ENCODE assay signal across 8 mouse cellular contexts in the genomic region with DNA sequence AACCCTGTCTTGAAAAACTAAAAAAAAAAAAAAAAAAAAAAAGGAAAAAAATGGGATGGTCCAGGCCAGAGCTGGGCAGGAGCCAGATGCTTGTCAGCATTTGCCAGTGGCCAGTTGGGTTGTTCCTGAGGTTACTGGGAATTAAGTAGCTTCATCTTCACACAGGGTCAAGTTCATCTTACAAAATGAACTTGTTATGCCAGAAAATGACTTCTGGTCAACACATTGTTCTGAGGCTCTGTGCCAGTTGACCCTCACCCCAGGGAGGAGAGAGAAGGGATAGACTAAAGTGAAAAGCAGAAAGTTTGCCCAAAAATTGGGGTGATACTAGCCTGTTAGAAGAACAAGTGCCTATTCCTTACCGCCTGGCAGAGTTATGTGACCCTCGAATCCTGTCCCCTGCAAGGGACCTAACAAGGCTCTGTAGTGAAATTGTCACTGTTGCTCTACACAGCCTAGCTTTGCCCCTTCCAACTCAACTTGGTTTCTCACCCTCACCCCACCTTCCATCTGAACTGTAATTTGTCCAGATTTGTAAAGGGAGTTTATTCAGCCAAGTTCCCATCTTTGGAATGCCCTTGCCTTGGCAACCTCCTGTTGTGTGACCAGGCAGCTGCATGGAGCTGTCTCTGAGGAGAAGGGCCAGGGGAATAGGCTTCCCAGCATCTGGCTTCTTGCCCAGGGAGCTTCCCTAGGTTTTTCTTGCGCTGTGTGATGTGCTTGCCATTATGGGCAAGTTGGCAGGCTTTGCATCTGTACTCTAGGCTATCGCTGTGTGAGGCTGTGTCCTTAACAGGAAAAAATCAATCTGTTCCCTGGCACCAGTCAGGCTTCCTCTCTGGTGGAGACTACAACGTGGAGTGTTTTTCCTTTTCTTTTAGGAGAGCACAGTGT. TPM values are rescaled to one million over a fixed set of nuclear protein-coding genes. Genes with fewer than 3 reads are reported as not detected.
DNase-seq lines count a peak whose midpoint lies in the region; ATAC-seq and TF ChIP-seq lines count a peak whose summit lies in the region.

No protein-coding gene starts in this region.

- peak; percentile 71 for ATAC-seq in forebrain, embryonic 16.5 days
- ATAC-seq in forebrain, embryonic 12.5 days (ENCODE audit: low FRiP score) = no peak
- no peak for ATAC-seq in inflammation-experienced regulatory T-cells, adult 6 months

- no peak overlapping the region for H3K9ac ChIP-seq in forebrain, embryonic 16.5 days (replicated peaks; ENCODE audit: low read depth, low read length)
- no peak overlapping the region for H3K9ac ChIP-seq in forebrain, embryonic 12.5 days

- peaks cover 30% of the 10 kb centered on the region for H3K36me3 ChIP-seq in forebrain, embryonic 16.5 days (ENCODE audit: control insufficient read depth, insufficient read depth)
- H3K36me3 ChIP-seq in forebrain, embryonic 12.5 days (replicated peaks) = peaks cover 82% of the 10 kb centered on the region

- H3K4me1 ChIP-seq in forebrain, embryonic 16.5 days (replicated peaks; ENCODE audit: control insufficient read depth, insufficient read depth, low read length) = peaks cover 3% of the 10 kb centered on the region
- H3K4me1 ChIP-seq in forebrain, embryonic 12.5 days = no peaks in the 10 kb centered on the region

- H3K27me3 ChIP-seq in forebrain, embryonic 16.5 days (replicated peaks; ENCODE audit: control insufficient read depth, insufficient read depth, low read length) = no peaks in the 10 kb centered on the region
- no peaks in the 10 kb centered on the region for H3K27me3 ChIP-seq in forebrain, embryonic 12.5 days

- H3K4me3 ChIP-seq in forebrain, embryonic 16.5 days (replicated peaks; ENCODE audit: low read length) = no peak overlapping the region
- no peak overlapping the region for H3K4me3 ChIP-seq in forebrain, embryonic 12.5 days (replicated peaks)
- no peak overlapping the region for H3K4me3 ChIP-seq in layer of hippocampus, adult 2 months

- whole genome bisulfite sequencing in forebrain, embryonic 16.5 days = 54% methylated on average over 5 of the region's 5 CpGs
- WGBS in forebrain, embryonic 12.5 days = 90% methylated on average over 5 of the region's 5 CpGs

- no peak overlapping the region for H3K4me2 ChIP-seq in forebrain, embryonic 16.5 days (ENCODE audit: low read length)
- no peak overlapping the region for H3K4me2 ChIP-seq in forebrain, embryonic 12.5 days

- no peak for TF ChIP-seq CTCF in layer of hippocampus, adult 2 months (conservative IDR thresholded peaks at IDR 0.05)

- H3K9me3 ChIP-seq in forebrain, embryonic 16.5 days (ENCODE audit: control insufficient read depth, low read length) = no peaks in the 10 kb centered on the region
- H3K9me3 ChIP-seq in forebrain, embryonic 12.5 days = no peaks in the 10 kb centered on the region

- H3K27ac ChIP-seq in forebrain, embryonic 16.5 days (ENCODE audit: low read length) = no peak overlapping the region
- no peak overlapping the region for H3K27ac ChIP-seq in forebrain, embryonic 12.5 days
- peak overlapping the region; percentile 65 for H3K27ac ChIP-seq in layer of hippocampus, adult 2 months

- peak; percentile 20 for DNase-seq in NIH3T3 (ENCODE audit: low read depth)
- DNase-seq in gastrocnemius, postnatal 25 days = peak; percentile 79
- peak; percentile 36 to 55 for DNase-seq in layer of hippocampus, adult 2 months (ENCODE audit: low spot score in 2 of 2)
- peak; percentile 55 for DNase-seq in ovary, postnatal 14 days (ENCODE audit: low spot score)
- no peak for DNase-seq in thymus, postnatal 0 days (ENCODE audit: low spot score)

RNA-seq across cellular contexts. Expression of gene Rnf214, which starts 10.6 kb away (rescaled TPM):
- polyA plus RNA-seq in forebrain, embryonic 16.5 days (2015; fragmentation: Nextera tagmentation; extraction: Ambion mirVana) = 79.6 and 98.3 TPM in 2 replicates
- 92.3 and 96.8 TPM in 2 replicates for polyA plus RNA-seq in forebrain, embryonic 12.5 days (2016; fragmentation: Nextera tagmentation; extraction: Ambion mirVana)
- total RNA-seq in gastrocnemius, postnatal 25 days (2021) = 10 to 100 TPM; 20.6 to 22.7 TPM
- total RNA-seq in layer of hippocampus, adult 2 months (2021) = 10 to 100 TPM; 75.2 to 81.3 TPM
- polyA plus RNA-seq in thymus, postnatal 0 days (2015; fragmentation: Nextera tagmentation; extraction: Ambion mirVana) = 27.0 and 35.6 TPM in 2 replicates
- polyA plus RNA-seq in inflammation-experienced regulatory T-cells, adult 6 months (2017; shearing (Covaris generic)) = 10 to 100 TPM; 22.5 to 42.6 (median 30.6) TPM

RNA-seq across cellular contexts. Expression of gene Pcsk7, which starts 11.0 kb away (rescaled TPM):
- polyA plus RNA-seq in forebrain, embryonic 16.5 days (2015; fragmentation: Nextera tagmentation; extraction: Ambion mirVana) = 22.9 and 30.5 TPM in 2 replicates
- polyA plus RNA-seq in forebrain, embryonic 12.5 days (2016; fragmentation: Nextera tagmentation; extraction: Ambion mirVana) = 21.7 TPM in 2 replicates
- 10 to 100 TPM in 1 of 2 experiments, 1 to 10 TPM in 1; 9.6 to 10.0 TPM for total RNA-seq in gastrocnemius, postnatal 25 days (2021)
- total RNA-seq in layer of hippocampus, adult 2 months (2021) = 10 to 100 TPM; 25.0 to 28.0 TPM
- 24.2 and 31.3 TPM in 2 replicates for polyA plus RNA-seq in thymus, postnatal 0 days (2015; fragmentation: Nextera tagmentation; extraction: Ambion mirVana)
- 10 to 100 TPM; 13.3 to 17.7 (median 17.4) TPM for polyA plus RNA-seq in inflammation-experienced regulatory T-cells, adult 6 months (2017; shearing (Covaris generic))

RNA-seq across cellular contexts. Expression of gene Tagln, which starts 18.6 kb away (rescaled TPM):
- 5.0 and 5.6 TPM in 2 replicates for polyA plus RNA-seq in forebrain, embryonic 16.5 days (2015; fragmentation: Nextera tagmentation; extraction: Ambion mirVana)
- polyA plus RNA-seq in forebrain, embryonic 12.5 days (2016; fragmentation: Nextera tagmentation; extraction: Ambion mirVana) = 10.4 and 16.7 TPM in 2 replicates
- total RNA-seq in gastrocnemius, postnatal 25 days (2021) = 100 to 1,000 TPM in 1 of 2 experiments, 10 to 100 TPM in 1; 37.7 to 102 TPM
- 10 to 100 TPM in 1 of 2 experiments, 1 to 10 TPM in 1; 7.0 to 13.2 TPM for total RNA-seq in layer of hippocampus, adult 2 months (2021)
- polyA plus RNA-seq in thymus, postnatal 0 days (2015; fragmentation: Nextera tagmentation; extraction: Ambion mirVana) = 13.0 and 16.2 TPM in 2 replicates
- polyA plus RNA-seq in inflammation-experienced regulatory T-cells, adult 6 months (2017; shearing (Covaris generic)) = 1 to 10 TPM in 2 of 3 experiments, under 1 TPM in 1; 0.40 to 2.2 (median 1.1) TPM

RNA-seq across cellular contexts. Expression of gene Sidt2, which starts 37.8 kb away (rescaled TPM):
- 39.6 and 42.7 TPM in 2 replicates for polyA plus RNA-seq in forebrain, embryonic 16.5 days (2015; fragmentation: Nextera tagmentation; extraction: Ambion mirVana)
- polyA plus RNA-seq in forebrain, embryonic 12.5 days (2016; fragmentation: Nextera tagmentation; extraction: Ambion mirVana) = 26.8 and 30.7 TPM in 2 replicates
- 10 to 100 TPM; 67.9 to 70.2 TPM for total RNA-seq in gastrocnemius, postnatal 25 days (2021)
- 10 to 100 TPM; 78.3 to 80.8 TPM for total RNA-seq in layer of hippocampus, adult 2 months (2021)
- 58.0 and 64.2 TPM in 2 replicates for polyA plus RNA-seq in thymus, postnatal 0 days (2015; fragmentation: Nextera tagmentation; extraction: Ambion mirVana)
- 10 to 100 TPM; 27.0 to 48.9 (median 35.8) TPM for polyA plus RNA-seq in inflammation-experienced regulatory T-cells, adult 6 months (2017; shearing (Covaris generic))
